Mouse (Mus musculus): ENCODE measurements around the gene Aldh1l1.

The Aldh1l1 gene

DNA sequence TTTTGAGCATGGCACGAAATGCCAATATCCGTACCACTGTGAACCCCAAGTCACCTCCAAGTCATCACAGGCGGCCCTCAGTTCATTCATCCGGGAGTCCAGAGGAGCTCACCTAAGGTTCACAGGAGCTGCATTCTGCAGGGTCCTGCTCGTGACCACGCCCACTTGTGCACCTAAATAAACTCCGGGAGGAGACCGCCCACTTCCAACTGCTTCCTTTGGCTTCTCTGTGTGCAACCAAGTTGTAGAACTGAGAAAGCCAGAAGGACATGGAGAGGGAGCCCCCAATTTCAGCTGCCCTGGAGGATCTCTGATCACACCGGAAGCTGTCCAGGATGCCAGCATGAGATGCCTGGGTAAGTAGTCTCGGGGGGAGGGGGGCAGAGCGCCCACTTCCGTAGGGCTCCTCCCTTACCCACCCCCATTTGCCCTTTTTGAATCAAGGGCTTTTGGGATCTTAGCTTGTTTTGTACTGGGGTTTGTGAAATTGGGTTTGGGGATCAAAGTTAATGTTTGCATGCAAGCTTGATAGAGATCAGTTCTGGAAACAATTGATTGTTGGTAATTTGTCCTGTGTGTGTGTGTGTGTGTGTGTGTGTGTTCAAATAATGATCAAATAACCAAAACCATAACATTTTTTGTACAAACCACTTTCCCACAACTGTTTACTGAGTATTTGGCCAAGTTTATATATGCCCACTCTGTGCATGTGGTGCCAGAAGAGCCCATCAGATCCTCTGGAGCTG lies at the start of gene Aldh1l1:
Gene Aldh1l1, plus strand, starts transcription at position 252 of the 746 bp plus-strand sequence.
- DNase-seq (ENCODE audit: low spot score in 2 of 2): no peak

DNA sequence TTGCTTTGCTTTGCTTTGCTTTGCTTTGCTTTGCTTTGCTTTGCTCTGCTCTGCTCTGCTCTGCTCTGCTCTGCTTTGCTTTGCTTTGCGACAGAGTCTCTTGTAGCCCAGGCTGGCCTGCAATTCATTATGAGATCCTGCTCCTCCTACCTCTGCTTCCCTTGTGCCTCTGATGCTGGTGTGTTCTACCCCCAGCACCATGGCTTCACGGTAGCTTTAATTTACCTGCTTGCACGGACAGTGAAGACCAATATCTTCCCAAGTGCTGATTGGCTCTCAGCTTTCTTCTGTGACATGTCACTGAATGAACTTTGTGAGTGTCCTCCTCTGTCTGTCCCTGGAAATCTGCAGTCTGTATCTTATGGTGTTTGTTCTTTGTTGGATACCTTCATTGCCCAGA lies 49.2 kb upstream of the Aldh1l1 start:
- no peak for DNase-seq (ENCODE audit: low spot score in 2 of 2)

DNA sequence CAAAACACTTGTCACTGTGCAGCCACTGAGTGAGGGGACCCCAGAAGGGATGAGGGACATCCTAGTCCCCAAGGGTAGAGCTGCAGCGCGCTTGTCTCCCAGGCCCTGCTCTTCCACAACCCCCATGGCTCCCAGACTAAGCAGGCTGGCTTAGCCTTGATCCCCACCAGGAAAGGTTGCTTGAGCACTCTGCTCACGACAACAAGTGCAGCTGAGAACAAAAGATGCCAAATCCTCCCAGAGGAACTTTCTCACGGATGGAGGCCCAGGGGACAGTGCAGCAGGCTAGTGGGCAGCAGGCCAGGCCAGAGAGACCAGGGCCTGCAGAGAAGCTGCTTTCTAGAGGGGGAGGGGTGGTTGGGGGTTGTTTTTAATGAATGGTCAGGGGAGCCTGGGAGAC lies 39.3 kb upstream of the Aldh1l1 start:
- no peak for DNase-seq (ENCODE audit: low spot score in 2 of 2)

DNA sequence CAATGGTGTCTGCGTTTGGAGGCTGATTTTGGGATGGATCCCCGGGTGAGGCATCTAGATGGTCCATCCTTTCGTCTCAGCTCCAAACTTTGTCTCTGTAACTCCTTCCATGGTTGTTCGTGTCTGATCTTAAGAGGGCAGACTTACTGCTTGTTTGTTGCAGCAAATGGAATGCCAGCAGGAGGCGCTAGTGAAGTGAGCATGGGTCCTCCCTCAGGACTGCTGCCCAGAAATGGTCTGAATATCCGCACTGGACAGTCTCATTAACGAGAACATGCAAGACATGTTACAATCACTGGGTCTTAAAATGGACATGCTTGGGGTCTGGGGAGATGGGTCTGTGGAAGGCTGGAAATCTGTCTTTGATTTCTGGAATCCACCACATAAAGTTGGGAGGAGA lies 36.0 kb upstream of the Aldh1l1 start:
- peak; percentile 84 to 88 for DNase-seq (ENCODE audit: low spot score in 2 of 2)

DNA sequence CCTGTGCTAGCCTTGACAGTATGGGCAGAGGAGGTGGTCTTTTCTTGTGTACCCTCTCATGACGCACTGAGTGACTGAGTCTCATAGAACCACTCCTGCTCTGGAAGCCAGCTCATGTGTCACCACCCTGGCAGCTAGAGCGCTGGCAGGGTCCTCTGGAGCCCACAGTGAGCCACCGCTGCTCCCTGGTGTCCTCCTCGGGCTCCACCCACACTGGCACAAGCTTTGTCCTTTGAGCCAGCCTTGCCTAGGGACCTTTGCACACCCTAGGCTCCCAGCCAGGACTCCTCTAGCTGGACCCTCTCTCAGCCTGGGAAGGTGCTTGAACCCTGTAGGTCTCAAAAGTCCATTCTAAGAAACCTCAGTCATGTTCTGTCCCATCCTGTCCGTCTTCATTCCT lies 35.5 kb upstream of the Aldh1l1 start:
- no peak for DNase-seq (ENCODE audit: low spot score in 2 of 2)

DNA sequence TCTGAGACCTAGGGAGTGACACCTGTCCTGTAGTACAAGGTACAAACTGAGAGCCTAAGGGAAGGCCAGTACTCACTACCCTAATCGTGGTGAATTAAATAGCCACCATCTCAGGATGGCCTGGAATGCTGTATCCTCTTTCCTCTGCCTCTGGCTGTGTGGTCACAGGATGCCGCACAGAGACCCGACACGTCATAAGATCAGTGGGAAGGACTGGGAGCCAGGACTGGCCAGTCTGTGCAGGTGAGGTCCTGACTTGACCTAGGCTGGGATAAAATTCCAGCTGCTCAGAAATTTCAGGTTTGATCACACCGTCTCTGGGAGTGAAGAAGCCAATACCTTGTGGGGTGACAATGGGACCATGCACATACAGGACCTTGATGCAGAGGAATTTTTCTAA lies 34.7 kb upstream of the Aldh1l1 start:
- DNase-seq (ENCODE audit: low spot score in 2 of 2): no peak

DNA sequence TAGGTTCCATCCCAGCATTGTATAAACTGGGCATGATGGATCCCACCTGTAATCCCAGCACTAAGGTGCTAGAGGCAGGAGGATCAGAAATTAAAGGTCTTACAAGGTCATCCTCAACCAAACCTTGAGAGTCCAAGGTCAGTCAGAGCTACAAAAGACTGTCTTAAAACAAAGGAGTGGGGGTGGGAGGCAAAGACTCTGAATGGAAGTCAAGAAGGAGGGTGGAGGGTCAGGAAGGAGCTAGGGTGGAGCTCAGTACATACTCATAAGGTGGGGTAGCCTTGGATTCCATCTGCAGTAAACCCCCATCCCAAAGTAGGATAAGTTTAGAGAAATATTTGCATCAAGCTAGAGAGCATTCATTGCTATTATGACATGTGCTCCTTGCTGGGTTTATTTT lies 33.6 kb upstream of the Aldh1l1 start:
- no peak for DNase-seq (ENCODE audit: low spot score in 2 of 2)

DNA sequence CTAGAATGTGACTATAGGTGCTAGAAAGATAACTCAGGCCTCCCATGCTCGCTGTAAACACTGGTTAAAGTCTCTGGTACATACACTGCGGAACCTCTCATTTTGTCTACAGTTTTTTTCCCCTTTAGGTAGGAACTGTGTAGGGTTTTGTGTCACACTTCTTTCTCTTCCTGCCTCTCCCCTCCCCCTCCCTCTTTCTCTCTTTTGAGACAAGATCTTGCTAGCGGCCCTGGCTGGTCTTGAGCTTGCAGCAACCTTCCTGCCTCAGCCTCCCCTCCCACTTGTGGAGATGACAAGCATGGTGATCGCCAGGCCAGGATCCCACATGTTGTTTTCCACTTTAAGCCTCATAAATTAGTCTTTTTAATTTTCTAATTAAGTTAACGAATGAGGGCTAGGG lies 32.5 kb upstream of the Aldh1l1 start:
- DNase-seq (ENCODE audit: low spot score in 2 of 2): no peak

DNA sequence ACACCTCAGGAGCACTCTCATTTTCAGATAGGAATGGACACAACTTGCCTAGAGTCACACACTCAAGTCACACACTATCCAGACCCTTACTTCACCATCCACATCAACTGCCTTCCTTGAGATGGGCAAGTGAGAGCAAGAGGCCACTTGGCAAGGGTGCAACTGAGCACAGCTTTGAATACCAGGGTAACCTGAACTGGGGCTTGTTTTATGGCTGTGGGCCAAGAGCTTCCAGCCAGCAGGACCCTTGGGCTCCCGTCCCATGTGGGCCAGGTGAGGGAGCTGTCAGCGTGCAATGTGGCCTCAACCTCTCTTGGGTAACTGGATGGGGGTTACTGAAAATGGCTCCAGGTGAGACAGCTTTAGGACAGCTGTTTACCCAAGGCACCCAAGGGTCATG lies 28.8 kb upstream of the Aldh1l1 start:
- DNase-seq (ENCODE audit: low spot score in 2 of 2): no peak

DNA sequence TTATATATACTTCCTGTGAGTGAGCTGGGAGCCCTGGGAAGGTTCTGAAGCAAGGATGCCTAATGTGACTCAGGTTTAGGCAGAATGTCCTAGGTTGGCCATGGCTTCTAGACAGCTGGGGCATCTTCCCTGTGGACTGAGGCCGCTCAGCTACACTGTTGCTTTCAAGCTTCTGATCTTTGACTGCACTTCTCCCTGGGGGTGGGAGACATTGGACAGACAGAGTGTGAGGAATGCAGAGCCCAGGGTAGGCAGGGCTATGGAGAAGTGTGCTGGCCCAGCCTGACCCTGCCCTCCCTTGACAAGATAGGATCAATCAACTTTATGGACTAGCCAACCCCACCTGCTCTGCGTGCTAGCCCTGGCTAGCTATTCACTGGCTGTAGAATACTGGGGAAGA lies 25.0 kb upstream of the Aldh1l1 start:
- no peak for DNase-seq (ENCODE audit: low spot score in 2 of 2)

DNA sequence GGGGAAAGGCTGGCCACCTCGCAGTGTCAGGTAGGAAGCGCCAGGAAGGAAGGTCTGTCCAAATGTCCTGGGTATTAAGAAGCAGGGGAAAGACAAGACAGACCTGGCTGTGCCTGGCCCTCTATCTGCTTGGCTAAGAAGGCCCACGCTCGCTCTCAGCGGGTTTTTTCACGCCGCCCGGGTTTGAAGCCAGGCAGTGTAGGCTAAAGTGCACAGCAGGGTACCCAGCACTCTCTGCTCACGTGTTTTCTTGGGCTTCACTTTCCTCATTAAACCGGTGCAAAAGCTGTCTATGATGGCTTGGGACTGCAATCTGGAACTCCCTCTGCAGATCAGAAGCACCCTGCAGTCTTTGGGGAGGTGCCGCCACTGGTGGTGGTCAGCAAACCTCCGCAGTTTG lies 24.5 kb upstream of the Aldh1l1 start:
- no peak for DNase-seq (ENCODE audit: low spot score in 2 of 2)

DNA sequence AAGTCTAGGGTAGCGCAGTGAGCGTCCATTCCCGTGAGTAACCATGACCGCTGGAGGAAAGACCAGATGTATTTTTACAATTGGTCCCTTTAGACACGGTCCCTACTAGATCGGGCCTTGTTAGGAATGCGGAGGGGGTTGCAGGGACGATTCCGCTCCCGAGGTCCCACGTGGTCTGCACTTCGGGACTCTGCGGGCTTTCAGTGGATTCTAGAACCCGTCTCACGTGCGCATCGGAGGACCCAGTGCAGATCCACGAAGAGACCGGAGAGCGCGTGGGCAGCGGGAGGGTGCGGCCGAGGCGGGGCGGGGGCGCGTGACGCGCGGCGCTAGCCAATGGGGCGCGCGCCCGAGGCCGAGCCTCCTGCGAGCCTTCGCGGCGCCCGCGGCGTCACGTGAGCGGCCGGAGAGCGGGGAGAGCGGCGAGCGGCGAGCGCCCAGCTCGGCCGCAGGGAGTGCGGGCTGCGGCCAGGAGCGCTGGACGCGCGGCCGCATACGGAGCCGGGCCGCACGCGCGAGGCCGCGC lies 24.0 kb upstream of the Aldh1l1 start, which contains the start of gene Klf15:
Gene Klf15, plus strand, starts transcription at position 396 of the 526 bp plus-strand sequence.
- peak; percentile 77 to 85 for DNase-seq (ENCODE audit: low spot score in 2 of 2)

DNA sequence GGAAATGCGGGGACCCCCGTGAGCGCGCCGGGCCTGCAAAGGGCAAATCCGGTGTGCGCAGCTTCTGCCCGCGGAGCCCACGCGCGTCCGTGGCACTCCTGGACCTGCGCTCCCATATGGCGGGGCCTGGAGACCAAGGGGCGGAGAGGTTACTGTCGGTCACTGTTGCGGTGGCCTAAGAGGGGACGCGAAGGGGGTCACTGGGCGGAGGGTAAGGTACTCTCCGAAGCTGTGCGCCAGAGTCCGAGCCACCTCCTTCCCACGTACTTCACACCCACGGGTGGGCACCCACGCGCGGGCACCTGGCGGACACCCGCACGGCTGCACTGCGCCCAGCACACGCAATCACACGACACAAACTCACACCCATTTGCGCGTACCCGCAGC lies 23.4 kb upstream of the Aldh1l1 start:
- peak; percentile 36 to 55 for DNase-seq (ENCODE audit: low spot score in 2 of 2)

DNA sequence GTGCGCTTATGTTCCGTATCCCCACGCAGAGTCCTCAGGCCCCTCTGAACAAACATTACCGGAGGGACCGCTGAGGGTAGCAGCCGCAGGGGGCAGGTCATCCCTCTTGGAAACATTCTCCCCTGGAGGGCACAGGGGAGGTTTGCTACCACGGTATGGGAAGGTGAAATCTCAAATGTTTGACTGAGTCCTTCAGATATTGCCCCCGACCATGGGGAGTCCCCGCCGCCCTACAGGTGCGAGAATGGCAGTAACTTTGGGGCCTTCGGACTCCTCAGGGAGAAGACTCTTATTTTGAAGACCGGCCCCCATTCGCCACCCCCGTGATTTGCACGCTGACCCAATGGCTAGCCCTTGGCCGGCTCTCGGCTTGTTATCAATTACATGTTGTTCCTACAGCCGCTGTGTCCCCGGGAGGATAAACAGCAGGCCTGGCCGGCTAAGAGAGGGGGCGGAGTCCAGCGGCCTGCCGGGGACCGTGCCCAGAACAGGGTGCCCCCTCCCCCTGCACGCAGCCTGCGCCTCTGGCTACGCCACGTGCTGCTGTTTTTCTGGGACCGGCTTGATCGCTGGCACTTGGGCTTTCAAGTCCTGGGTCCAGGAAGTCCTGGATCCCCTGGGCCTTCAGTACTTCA lies 22.9 kb upstream of the Aldh1l1 start:
- DNase-seq (ENCODE audit: low spot score in 2 of 2): peak; percentile 70 to 84

DNA sequence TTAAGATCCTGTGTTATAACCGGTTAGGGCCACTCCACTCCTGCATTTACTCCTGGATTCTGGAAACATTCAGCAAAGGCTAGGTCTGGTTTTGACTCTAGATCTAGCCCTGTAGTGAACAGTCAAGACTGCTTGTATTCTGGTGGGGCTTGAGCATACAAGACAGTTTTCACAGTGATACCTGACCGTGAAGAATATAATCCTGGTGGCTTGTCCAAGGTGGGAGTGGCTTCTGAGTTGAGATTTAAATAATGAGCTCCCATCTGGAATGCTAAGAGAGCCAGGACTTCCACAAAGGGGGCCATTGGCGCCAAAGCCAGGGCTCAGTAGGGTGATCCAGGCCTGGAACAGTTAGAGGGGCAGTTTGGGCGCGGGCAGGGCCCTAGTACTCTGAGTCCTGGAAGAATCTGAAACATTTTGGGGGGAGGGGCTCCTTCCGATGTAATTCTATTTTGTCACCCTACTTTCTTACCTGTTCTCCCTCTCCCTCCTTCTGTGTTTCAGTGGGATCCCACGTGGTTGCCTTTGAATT lies 22.3 kb upstream of the Aldh1l1 start:
- DNase-seq (ENCODE audit: low spot score in 2 of 2): no peak

DNA sequence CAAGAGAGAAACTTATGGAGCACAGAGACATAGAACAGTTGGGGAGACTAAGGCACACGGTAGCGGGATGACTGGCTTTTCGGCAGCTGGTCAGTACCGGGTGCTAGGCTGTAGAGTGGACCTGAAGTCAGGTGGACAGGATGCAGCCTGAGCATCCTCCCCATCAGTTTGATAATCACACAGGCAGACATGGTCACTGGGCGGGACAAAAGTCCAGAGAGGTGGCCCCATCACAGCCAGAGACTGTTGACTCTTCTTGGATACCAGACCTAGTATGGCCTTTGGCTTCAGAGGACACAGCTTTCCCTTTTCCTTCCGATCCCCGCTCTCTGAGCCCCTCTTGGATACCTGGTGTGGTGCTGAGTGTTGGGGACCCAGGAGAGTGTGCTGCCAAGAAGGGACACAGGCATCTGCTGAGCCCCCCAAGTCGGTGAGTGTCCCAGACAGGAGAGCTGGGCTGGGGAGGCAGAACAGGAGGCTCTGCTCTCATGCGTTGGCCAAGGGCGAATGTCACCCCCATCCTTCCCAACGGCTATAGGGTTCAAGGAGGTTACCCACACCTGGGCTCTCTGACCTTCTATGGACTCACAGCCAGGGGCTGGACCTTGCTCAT lies 21.1 kb upstream of the Aldh1l1 start:
- no peak for DNase-seq (ENCODE audit: low spot score in 2 of 2)

DNA sequence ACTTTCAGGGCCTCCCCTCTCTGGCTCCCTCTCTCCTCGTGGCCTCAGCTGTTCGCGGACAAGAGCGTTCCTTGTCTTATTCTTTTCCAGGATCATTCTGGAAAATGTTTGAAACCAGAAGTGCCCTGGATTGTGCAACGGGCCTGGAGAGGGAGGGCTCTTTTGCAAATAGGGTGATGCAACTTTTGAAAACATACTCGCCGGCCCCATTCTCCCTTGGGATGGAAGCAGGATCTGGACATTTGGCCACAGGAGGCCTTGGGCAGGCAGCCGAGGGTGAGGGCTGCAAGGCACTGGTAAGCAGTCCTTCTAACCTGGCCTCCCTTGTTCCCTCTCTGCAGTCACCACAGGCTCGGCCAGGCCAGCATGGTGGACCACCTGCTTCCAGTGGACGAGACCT lies 20.1 kb upstream of the Aldh1l1 start:
- DNase-seq (ENCODE audit: low spot score in 2 of 2): no peak

DNA sequence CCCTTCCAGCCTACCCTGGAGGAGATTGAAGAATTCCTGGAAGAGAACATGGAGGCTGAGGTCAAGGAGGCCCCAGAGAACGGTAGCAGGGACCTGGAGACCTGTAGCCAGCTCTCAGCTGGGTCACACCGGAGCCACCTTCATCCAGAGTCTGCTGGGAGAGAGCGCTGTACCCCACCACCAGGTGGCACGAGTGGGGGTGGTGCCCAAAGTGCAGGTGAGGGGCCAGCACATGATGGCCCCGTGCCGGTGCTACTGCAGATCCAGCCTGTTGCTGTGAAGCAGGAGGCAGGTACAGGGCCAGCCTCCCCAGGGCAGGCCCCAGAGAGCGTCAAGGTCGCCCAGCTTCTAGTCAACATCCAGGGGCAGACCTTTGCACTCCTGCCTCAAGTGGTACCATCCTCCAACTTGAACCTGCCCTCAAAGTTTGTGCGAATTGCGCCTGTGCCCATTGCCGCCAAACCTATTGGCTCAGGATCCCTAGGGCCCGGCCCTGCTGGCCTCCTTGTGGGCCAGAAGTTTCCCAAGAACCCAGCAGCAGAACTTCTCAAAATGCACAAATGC lies 19.3 kb upstream of the Aldh1l1 start:
- DNase-seq (ENCODE audit: low spot score in 2 of 2): no peak

DNA sequence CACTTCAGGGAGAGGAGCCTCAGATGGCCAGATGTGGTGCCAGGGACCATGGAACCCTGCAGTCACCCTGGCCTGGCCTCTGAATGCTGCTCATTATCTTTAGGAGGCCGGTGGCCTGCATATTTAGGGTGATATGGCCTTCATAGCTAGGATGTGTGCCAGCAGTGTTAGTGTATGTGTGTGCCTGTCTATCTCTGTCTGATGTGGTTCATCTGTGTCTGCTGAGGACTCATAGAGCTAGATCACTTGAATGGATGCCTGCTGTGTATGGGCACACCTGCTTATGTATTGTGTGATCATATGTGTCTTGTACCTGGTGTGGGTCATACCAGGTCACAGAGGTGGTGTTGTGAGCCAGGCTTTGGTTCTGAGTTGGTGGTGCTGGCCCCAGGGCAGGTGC lies 18.0 kb upstream of the Aldh1l1 start:
- no peak for DNase-seq (ENCODE audit: low spot score in 2 of 2)

DNA sequence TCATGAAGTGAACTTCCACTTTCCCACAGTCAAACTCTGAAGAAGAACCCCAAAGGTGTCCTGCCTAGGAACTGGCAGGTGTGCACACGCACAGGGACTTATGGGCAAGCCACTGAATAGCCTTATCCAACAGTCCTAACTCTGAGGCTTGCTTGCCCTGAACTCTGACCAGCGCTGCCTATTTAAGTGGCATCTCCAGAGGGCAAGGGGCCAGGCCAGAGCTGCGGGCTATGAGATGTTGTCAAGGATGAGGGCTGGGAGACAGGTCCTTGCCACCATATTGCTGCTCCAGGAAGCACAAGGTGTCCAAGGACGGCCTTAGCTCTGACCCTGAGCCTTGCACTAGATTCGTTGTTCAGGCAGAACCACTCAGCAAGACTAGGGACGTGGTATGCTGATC lies 17.2 kb upstream of the Aldh1l1 start:
- no peak for DNase-seq (ENCODE audit: low spot score in 2 of 2)

DNA sequence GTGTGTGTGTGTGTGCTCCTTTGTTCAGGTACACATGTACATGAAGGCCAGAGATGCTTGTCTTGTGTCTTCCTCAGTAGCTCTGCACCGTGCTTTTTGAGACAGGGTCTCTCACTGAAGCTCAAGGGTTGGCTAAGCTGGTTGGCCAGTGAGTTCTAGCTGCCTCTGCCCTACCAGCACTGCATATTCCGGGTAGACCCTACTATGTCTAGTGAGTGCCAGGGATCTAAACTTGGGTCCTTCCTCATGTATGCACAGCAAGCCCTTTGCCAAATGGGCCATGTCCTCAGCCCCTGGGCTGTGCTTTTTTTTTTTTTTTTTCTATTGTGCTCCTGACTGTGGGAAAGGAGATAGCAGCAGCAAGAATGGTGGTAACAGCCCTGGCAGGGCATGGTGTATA lies 16.0 kb upstream of the Aldh1l1 start:
- no peak for DNase-seq (ENCODE audit: low spot score in 2 of 2)

DNA sequence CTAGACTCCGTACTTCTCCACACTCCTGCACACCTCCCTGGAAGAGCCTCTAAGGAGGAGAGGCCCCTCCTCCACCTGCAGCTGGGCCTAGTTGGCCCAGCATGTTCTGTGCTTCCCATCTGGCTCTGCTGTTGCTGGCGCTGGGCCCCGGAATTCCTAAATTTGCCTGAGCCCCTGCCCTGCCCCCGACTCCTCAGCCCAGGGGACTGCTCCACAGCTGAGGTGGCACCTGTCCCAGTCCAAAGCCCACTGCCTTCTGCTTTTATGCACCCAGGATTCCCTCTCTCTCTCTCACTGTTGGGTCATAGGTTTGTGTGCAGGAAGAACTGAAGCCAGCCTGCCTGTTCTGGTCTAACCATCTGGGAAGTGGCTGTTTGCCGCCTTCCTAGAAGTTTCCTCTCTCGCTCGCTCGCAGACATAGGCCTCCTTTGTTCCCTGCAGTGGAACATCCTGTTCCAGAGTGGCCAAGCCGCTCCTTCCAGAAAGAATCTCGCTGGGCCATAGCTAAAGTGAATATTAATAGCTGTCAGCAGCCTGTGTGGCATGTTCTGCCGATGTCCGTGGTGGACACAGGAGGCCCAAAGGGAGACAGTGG lies 15.2 kb upstream of the Aldh1l1 start:
- peak; percentile 26 to 66 for DNase-seq (ENCODE audit: low spot score in 2 of 2)

Data from right cerebral cortex, adult 2 months (tissue).